Mouse (Mus musculus) stomach, embryonic 15.5 days (tissue): ENCODE measurements around the gene Rnf181. TPM values are rescaled to one million over a fixed set of nuclear protein-coding genes. Genes with fewer than 3 reads are reported as not detected.

Source experiments
- ATAC-seq: fragments of 200-750 bp; cut with Nextera tagmentation; 2 replicates; pipeline ENCODE4 v1.8.0; 2017; ENCODE audit warnings: low read depth, moderate number of reproducible peaks, moderate TSS enrichment; ENCODE audit not compliant: insufficient read depth, low FRiP score
- H3K27ac ChIP-seq: fragments of 300-500 bp; sonication (generic); 2 replicates; pipeline ENCODE4 v1.5.1; 2015; ENCODE audit warnings: mild to moderate bottlenecking, inconsistent platforms
- H3K27me3 ChIP-seq: fragments of 300-500 bp; sonication (generic); replicated peaks from 2 replicates; pipeline ENCODE4 v1.6.1; 2015; ENCODE audit warnings: inconsistent platforms
- H3K36me3 ChIP-seq: fragments of 300-500 bp; sonication (generic); 2 replicates; pipeline ENCODE4 v1.6.1; 2015; ENCODE audit warnings: inconsistent platforms
- H3K4me1 ChIP-seq: fragments of 300-500 bp; sonication (generic); 2 replicates; pipeline ENCODE4 v1.6.1; 2015; ENCODE audit warnings: inconsistent platforms
- H3K4me2 ChIP-seq: fragments of 300-500 bp; sonication (generic); 2 replicates; pipeline ENCODE4 v1.6.1; 2015; ENCODE audit warnings: mild to moderate bottlenecking, inconsistent platforms
- H3K4me3 ChIP-seq: fragments of 300-500 bp; sonication (generic); replicated peaks from 2 replicates; pipeline ENCODE4 v1.5.1; 2015; ENCODE audit warnings: inconsistent platforms
- H3K9ac ChIP-seq: fragments of 300-500 bp; sonication (generic); 2 replicates; pipeline ENCODE4 v1.6.1; 2015; ENCODE audit warnings: inconsistent platforms
- H3K9me3 ChIP-seq: fragments of 300-500 bp; sonication (generic); 2 replicates; pipeline ENCODE4 v1.6.1; 2016; ENCODE audit warnings: inconsistent platforms
- WGBS: fragments of 180-500 bp; shearing (Covaris S2); methylation state at CpG from one replicate; pipeline ENCODE4 v1.1.7; 2015; 5-methylcytosine and 5-hydroxymethylcytosine counted together
- polyA plus RNA-seq: library from polyadenylated mRNA; unstranded; fragments of >200 nt; fragmentation: Nextera tagmentation; extraction: Ambion mirVana; gene quantifications from 2 replicates; pipeline ENCODE4 v1.2.1, GENCODE M21; 2015

The Rnf181 gene
- polyA plus RNA-seq, 1 experiment from 2014 or later, result 123 TPM

GRCm38 (mm10) chr6:72356001-72356532 is 10.7 kb downstream of the Rnf181 start:
- Histone ChIP-seq H3K4me3 (peak overlapping the region; percentile 62), H3K9ac (peak overlapping the region; percentile 52; the same call in 1 of the 2 replicates), H3K4me2 (peak overlapping the region; percentile 86), H3K27ac (no peak overlapping the region), H3K27me3 (no peaks in the 10 kb centered on the region), H3K4me1 (peaks cover 41% of the 10 kb centered on the region), H3K9me3 (no peaks in the 10 kb centered on the region), H3K36me3 (peaks cover 14% of the 10 kb centered on the region; the same call in 1 of the 2 replicates)
- no peak for ATAC-seq
- 33% methylated on average over 8 of the region's 8 CpGs for WGBS

- H3K27ac ChIP-seq, result peak within 1 kb of the TSS; percentile 36; the same call in 1 of the 2 replicates
- H3K36me3 ChIP-seq, result peaks cover 20% of the 10 kb centered on the region; the same call in 1 of the 2 replicates
- WGBS, result 0% methylated on average over 67 of the region's 71 CpGs
- H3K4me2 ChIP-seq, result peak within 1 kb of the TSS; percentile 86
- H3K9me3 ChIP-seq, result no peaks in the 10 kb centered on the region
- peak; percentile 88 for ATAC-seq
- H3K4me1 ChIP-seq, result peaks cover 33% of the 10 kb centered on the region; the same call in 1 of the 2 replicates
- H3K27me3 ChIP-seq, result no peaks in the 10 kb centered on the region
- peak within 1 kb of the TSS; percentile 62 for H3K4me3 ChIP-seq
- peak within 1 kb of the TSS; percentile 52 for H3K9ac ChIP-seq
Measured at GRCm38 (mm10) chr6:72355066-72355911, 11.5 kb downstream of the Rnf181 start, which contains the start of gene Tmem150a. Gene Tmem150a, plus strand, starts transcription at chr6:72355447.

- WGBS, result 83% methylated on average over 1 of the region's 1 CpGs
- H3K36me3 ChIP-seq, result peaks cover 17% of the 10 kb centered on the region; the same call in 1 of the 2 replicates
- H3K27ac ChIP-seq, result no peak overlapping the region
- no peaks in the 10 kb centered on the region for H3K9me3 ChIP-seq
- no peak overlapping the region for H3K4me2 ChIP-seq
- H3K9ac ChIP-seq, result no peak overlapping the region
- ATAC-seq, result no peak
- peaks cover 33% of the 10 kb centered on the region for H3K4me1 ChIP-seq
- H3K4me3 ChIP-seq, result no peak overlapping the region
- H3K27me3 ChIP-seq, result no peaks in the 10 kb centered on the region
Measured at GRCm38 (mm10) chr6:72354025-72354424, 12.7 kb downstream of the Rnf181 start.

DNA sequence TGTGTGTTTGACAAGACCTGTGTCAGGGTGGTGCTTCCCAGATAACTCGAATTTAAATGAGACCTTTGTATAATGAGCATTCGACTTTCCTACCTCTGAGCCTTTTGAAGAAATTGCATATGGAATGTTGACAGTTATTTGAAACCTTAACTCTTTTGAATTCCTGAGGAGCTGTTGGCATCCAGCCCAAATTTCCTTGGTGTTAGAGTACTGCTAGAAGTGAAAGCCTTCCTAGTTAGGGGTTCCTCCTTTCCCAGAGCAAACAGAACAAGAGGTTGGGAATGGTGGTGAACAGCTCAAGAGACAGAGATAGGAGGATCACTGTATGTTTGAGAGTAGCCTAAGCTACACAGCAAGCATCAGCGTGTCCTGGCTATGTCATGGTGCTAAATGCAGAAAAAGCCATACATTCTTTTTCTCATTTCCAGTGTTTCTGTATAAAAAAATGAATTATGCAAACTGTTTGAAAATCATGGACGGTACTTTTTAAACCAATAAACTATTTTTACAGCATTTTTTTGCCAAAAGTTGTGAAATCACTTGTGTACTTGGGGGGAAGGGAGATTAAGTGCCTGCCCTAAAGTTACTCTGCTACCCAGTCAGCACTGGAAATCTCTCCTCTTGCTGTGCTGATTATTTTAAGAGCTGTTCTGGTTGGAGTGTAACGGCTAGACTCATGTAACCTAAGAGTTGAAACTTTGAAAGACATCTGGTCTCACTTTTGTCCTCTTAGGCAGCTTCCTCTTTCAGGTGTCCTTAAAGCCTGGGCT is 13.9 kb downstream of the Rnf181 start:
- H3K9ac ChIP-seq, result no peak overlapping the region
- peaks cover 42% of the 10 kb centered on the region for H3K4me1 ChIP-seq
- WGBS, result 66% methylated on average over 5 of the region's 5 CpGs
- H3K27me3 ChIP-seq, result no peaks in the 10 kb centered on the region
- peak overlapping the region; percentile 18; the same call in 1 of the 2 replicates for H3K27ac ChIP-seq
- no peak overlapping the region for H3K4me2 ChIP-seq
- H3K9me3 ChIP-seq, result no peaks in the 10 kb centered on the region
- peaks cover 11% of the 10 kb centered on the region; the same call in 1 of the 2 replicates for H3K36me3 ChIP-seq
- H3K4me3 ChIP-seq, result no peak overlapping the region
- no peak for ATAC-seq

GRCm38 (mm10) chr6:72350214-72350613 is 16.5 kb downstream of the Rnf181 start:
- Histone ChIP-seq H3K9ac (no peak overlapping the region), H3K27ac (no peak overlapping the region), H3K4me1 (peaks cover 24% of the 10 kb centered on the region), H3K36me3 (peaks cover 11% of the 10 kb centered on the region; the same call in 1 of the 2 replicates), H3K4me2 (no peak overlapping the region), H3K27me3 (no peaks in the 10 kb centered on the region), H3K4me3 (no peak overlapping the region), H3K9me3 (no peaks in the 10 kb centered on the region)
- ATAC-seq, result no peak
- 90% methylated on average over 2 of the region's 2 CpGs for WGBS

GRCm38 (mm10) chr6:72348411-72348810 is 18.3 kb downstream of the Rnf181 start:
- H3K4me1 ChIP-seq, result peaks cover 33% of the 10 kb centered on the region
- H3K4me2 ChIP-seq, result peak overlapping the region; percentile 70
- H3K27ac ChIP-seq, result no peak overlapping the region
- peak overlapping the region; percentile 81 for H3K4me3 ChIP-seq
- 66% methylated on average over 10 of the region's 10 CpGs for WGBS
- no peak for ATAC-seq
- H3K27me3 ChIP-seq, result no peaks in the 10 kb centered on the region
- H3K9ac ChIP-seq, result no peak overlapping the region
- H3K9me3 ChIP-seq, result no peaks in the 10 kb centered on the region
- peaks cover 11% of the 10 kb centered on the region; the same call in 1 of the 2 replicates for H3K36me3 ChIP-seq

- Histone ChIP-seq H3K9me3 (no peaks in the 10 kb centered on the region), H3K4me2 (peak within 1 kb of the TSS; percentile 70), H3K27me3 (no peaks in the 10 kb centered on the region), H3K4me3 (peak within 1 kb of the TSS; percentile 81), H3K9ac (peak within 1 kb of the TSS; percentile 92), H3K27ac (peak within 1 kb of the TSS; percentile 90), H3K4me1 (peaks cover 28% of the 10 kb centered on the region), H3K36me3 (peaks cover 15% of the 10 kb centered on the region)
- ATAC-seq, result peak; percentile 73
- WGBS, result under 1% methylated on average over 71 of the region's 72 CpGs
Measured at GRCm38 (mm10) chr6:72347166-72347941, 19.4 kb downstream of the Rnf181 start, which contains the start of gene 0610030E20Rik. Gene 0610030E20Rik, plus strand, starts transcription at chr6:72347317.

GRCm38 (mm10) chr6:72346261-72346660 is 20.5 kb downstream of the Rnf181 start:
- 75% methylated on average over 4 of the region's 4 CpGs for WGBS
- no peak overlapping the region for H3K4me2 ChIP-seq
- H3K4me3 ChIP-seq, result no peak overlapping the region
- no peaks in the 10 kb centered on the region for H3K9me3 ChIP-seq
- no peak for ATAC-seq
- no peak overlapping the region for H3K27ac ChIP-seq
- peaks cover 27% of the 10 kb centered on the region for H3K4me1 ChIP-seq
- H3K9ac ChIP-seq, result no peak overlapping the region
- no peaks in the 10 kb centered on the region for H3K27me3 ChIP-seq
- peaks cover 18% of the 10 kb centered on the region for H3K36me3 ChIP-seq

GRCm38 (mm10) chr6:72345633-72346032 is 21.1 kb downstream of the Rnf181 start:
- 45% methylated on average over 6 of the region's 6 CpGs for WGBS
- H3K4me3 ChIP-seq, result peak overlapping the region; percentile 98; the same call in 1 of the 2 replicates
- H3K4me2 ChIP-seq, result peak overlapping the region; percentile 85
- peak overlapping the region; percentile 67; the same call in 1 of the 2 replicates for H3K27ac ChIP-seq
- no peaks in the 10 kb centered on the region for H3K9me3 ChIP-seq
- ATAC-seq, result no peak
- H3K4me1 ChIP-seq, result peaks cover 27% of the 10 kb centered on the region
- H3K36me3 ChIP-seq, result peaks cover 14% of the 10 kb centered on the region
- H3K9ac ChIP-seq, result no peak overlapping the region
- H3K27me3 ChIP-seq, result no peaks in the 10 kb centered on the region

- no peaks in the 10 kb centered on the region for H3K9me3 ChIP-seq
- H3K9ac ChIP-seq, result peak within 1 kb of the TSS; percentile 80
- H3K4me3 ChIP-seq, result peak within 1 kb of the TSS; percentile 98
- peak; percentile 81 for ATAC-seq
- under 1% methylated on average over 30 of the region's 30 CpGs for WGBS
- no peaks in the 10 kb centered on the region for H3K27me3 ChIP-seq
- H3K27ac ChIP-seq, result peak within 1 kb of the TSS; percentile 72
- H3K36me3 ChIP-seq, result peaks cover 9% of the 10 kb centered on the region; the same call in 1 of the 2 replicates
- peak within 1 kb of the TSS; percentile 85 for H3K4me2 ChIP-seq
- peaks cover 27% of the 10 kb centered on the region for H3K4me1 ChIP-seq
Measured at GRCm38 (mm10) chr6:72345074-72345567, 21.6 kb downstream of the Rnf181 start, which contains the start of gene Usp39. Gene Usp39, minus strand, starts transcription at chr6:72345184.
